Mouse (Mus musculus): ENCODE measurements around the gene Ctsz.

DNA sequence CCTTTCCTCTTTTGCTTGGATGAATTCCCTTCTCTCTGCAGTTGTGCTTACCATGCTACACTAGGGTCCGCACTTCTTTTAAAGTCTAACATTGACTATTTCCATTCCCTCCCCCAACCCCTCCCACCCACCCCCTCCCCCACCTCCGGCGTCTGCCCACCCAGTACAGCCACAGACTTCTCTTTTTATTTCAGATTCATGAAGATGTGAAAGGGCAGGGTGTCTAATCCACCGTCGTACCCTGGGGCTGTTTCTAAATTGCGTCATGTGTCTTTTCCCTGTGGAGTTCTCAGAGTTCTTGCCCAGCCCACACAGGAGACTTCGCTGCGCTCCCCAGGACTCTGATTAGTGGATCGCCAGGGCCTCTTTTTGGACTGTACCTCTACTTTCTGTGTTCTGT lies 46.3 kb downstream of the Ctsz start:
- no peak for TF ChIP-seq CTCF (IDR thresholded peaks at IDR 0.05; ENCODE audit: borderline replicate concordance, control insufficient read depth, extremely low read depth, insufficient read depth, low read length, poor library complexity)
- no peak for TF ChIP-seq POLR2A (IDR thresholded peaks at IDR 0.05; ENCODE audit: control insufficient read depth, extremely low read depth, insufficient read depth, low read length, poor library complexity)
